Mouse (Mus musculus) intestine, postnatal 0 days (tissue): Measurements from ENCODE around the gene Foxp2. TPM values are rescaled to one million over a fixed set of nuclear protein-coding genes. Genes with fewer than 3 reads are reported as not detected.
A peak's percentile ranks its signal among the peaks of the same experiment; 100 is the strongest.

Experiments used
- ATAC-seq: fragments of 200-750 bp; cut with Nextera tagmentation; 2 replicates; pipeline ENCODE4 v1.8.0; 2017; ENCODE audit warnings: mild to moderate bottlenecking, moderate TSS enrichment, moderate library complexity
- H3K27ac ChIP-seq: fragments of 300-500 bp; sonication (generic); 2 replicates; pipeline ENCODE4 v1.5.1; 2014; ENCODE audit warnings: mild to moderate bottlenecking, low read depth, low read length, moderate library complexity
- H3K27me3 ChIP-seq: fragments of 300-500 bp; sonication (generic); replicated peaks from 2 replicates; pipeline ENCODE4 v1.6.1; 2014; ENCODE audit warnings: low read length, mixed read lengths; ENCODE audit not compliant: control insufficient read depth, insufficient read depth
- H3K36me3 ChIP-seq: fragments of 300-500 bp; sonication (generic); 2 replicates; pipeline ENCODE4 v1.6.1; 2014; ENCODE audit warnings: mild to moderate bottlenecking, moderate library complexity; ENCODE audit not compliant: control insufficient read depth, insufficient read depth
- H3K4me1 ChIP-seq: fragments of 300-500 bp; sonication (generic); replicated peaks from 2 replicates; pipeline ENCODE4 v1.6.1; 2014; ENCODE audit warnings: antibody characterized with exemption, low read length, mixed read lengths; ENCODE audit not compliant: control insufficient read depth, insufficient read depth
- H3K4me2 ChIP-seq: fragments of 300-500 bp; sonication (generic); replicated peaks from 2 replicates; pipeline ENCODE4 v1.6.1; 2014; ENCODE audit warnings: low read depth, mild to moderate bottlenecking, moderate library complexity
- H3K4me3 ChIP-seq: fragments of 300-500 bp; sonication (generic); 2 replicates; pipeline ENCODE4 v1.5.1; 2014; ENCODE audit warnings: low read depth, low read length
- H3K9ac ChIP-seq: fragments of 300-500 bp; sonication (generic); 2 replicates; pipeline ENCODE4 v1.6.1; 2014; ENCODE audit warnings: mild to moderate bottlenecking, low read depth, low read length
- H3K9me3 ChIP-seq: fragments of 300-500 bp; sonication (generic); 2 replicates; pipeline ENCODE4 v1.6.1; 2016; ENCODE audit warnings: mixed run types; ENCODE audit not compliant: control insufficient read depth
- CTCF ChIP-seq: sonication (generic); IDR thresholded peaks from 2 replicates; pipeline ENCODE4 v1.5.1; 2016; ENCODE audit warnings: low read depth, mild to moderate bottlenecking, control low read depth, antibody characterized with exemption, moderate library complexity
- WGBS: fragments of 180-500 bp; shearing (Covaris S2); extraction: QIAGEN DNeasy Blood & Tissue Kit; methylation state at CpG from one replicate; pipeline ENCODE4 v1.1.7; 2014; 5-methylcytosine and 5-hydroxymethylcytosine counted together
- polyA plus RNA-seq: library from polyadenylated mRNA; unstranded; fragments of >200 nt; fragmentation: Nextera tagmentation; extraction: Ambion mirVana; gene quantifications from 2 replicates; pipeline ENCODE4 v1.2.1, GENCODE M21; 2015

Foxp2 gene
- polyA plus RNA-seq, 1 experiment from 2014 or later: 5.4 TPM

DNA sequence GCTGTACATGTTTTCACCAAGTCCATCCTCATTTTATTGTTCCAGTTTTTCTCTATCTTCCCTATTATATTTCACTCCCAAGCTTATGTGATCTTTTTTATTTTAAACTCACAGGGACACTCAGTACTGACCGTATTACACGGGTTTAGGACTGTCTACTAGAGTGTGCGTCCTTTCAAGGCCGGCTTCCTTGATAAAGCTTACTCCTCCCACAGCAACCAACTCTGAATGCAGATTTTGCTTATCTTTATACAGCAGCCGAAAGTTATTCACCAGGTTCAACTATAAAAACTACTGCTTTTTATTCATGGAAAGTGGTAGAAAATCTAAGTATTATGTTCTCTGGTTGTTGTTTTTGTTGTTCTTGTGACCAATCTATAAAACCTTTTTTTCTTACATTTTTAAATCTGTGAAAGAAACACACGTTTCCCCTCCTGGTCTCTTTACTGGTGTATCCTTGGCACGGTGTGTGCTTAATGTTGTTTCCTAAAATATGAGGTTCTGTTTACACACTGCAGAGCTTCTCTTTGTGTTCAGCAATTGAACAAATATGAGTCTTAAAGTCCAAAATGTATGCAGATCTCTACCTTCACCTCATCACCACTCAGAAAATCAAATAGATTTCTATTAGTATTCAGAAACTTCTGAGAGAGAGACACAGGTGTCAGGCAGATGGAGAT lies 128.4 kb downstream of the Foxp2 start:
- H3K27ac ChIP-seq: no peak overlapping the region
- no peak for ATAC-seq
- no peaks in the 10 kb centered on the region for H3K36me3 ChIP-seq
- WGBS: 58% methylated on average over 7 of the region's 7 CpGs
- H3K4me2 ChIP-seq: no peak overlapping the region
- no peaks in the 10 kb centered on the region for H3K9me3 ChIP-seq
- no peak overlapping the region for H3K4me3 ChIP-seq
- TF ChIP-seq CTCF: no peak
- H3K27me3 ChIP-seq: no peaks in the 10 kb centered on the region
- H3K4me1 ChIP-seq: no peaks in the 10 kb centered on the region
- H3K9ac ChIP-seq: no peak overlapping the region

DNA sequence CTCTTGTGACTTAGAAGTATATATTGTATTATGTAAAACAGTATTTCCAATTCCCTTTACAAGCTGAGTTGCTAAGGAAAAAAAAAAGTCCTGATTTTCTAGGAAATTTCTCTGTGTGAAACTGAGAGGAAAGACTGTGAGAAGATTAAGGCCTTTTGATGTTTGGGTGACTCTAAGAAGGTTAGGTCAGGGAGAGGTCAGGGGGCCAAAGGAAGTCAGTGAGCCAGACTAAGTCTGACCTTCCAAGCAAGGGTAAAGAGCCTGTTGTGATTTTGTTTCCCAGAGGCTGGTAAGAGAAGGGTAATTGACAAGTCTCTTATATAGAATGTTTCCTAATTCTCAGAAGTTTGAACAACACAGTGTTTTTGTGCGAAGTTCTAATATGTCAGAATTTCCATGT lies 162.1 kb downstream of the Foxp2 start:
- no peaks in the 10 kb centered on the region for H3K36me3 ChIP-seq
- H3K4me1 ChIP-seq: no peaks in the 10 kb centered on the region
- no peak for ATAC-seq
- TF ChIP-seq CTCF: no peak
- H3K4me2 ChIP-seq: no peak overlapping the region
- H3K9me3 ChIP-seq: no peaks in the 10 kb centered on the region
- H3K27me3 ChIP-seq: no peaks in the 10 kb centered on the region
- 83% methylated on average over 1 of the region's 1 CpGs for WGBS
- no peak overlapping the region for H3K27ac ChIP-seq
- H3K9ac ChIP-seq: no peak overlapping the region
- no peak overlapping the region for H3K4me3 ChIP-seq

DNA sequence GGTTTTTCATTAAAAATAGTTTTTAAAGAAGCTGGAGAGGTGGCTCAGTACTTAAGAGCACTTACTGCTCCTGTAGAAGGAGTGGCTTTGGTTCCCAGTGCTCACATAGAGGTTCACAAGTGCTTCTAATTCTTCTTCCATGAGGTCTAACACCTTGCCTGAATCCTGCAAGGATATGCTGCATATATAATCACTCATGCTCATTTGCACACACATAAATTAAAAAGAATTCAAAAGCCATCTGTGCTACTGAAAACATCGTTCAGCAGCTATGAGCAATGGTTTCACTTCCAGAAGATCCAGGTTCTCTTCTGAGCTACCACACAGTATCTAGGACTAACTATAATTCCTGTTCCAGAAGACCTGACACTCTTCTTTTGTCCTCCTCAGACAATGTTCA lies 200.4 kb downstream of the Foxp2 start:
- Histone ChIP-seq H3K27ac (no peak overlapping the region), H3K27me3 (no peaks in the 10 kb centered on the region), H3K4me3 (no peak overlapping the region), H3K9me3 (no peaks in the 10 kb centered on the region), H3K4me1 (no peaks in the 10 kb centered on the region), H3K36me3 (no peaks in the 10 kb centered on the region), H3K4me2 (no peak overlapping the region), H3K9ac (no peak overlapping the region)
- 83% methylated on average over 1 of the region's 1 CpGs for WGBS
- no peak for TF ChIP-seq CTCF
- no peak for ATAC-seq

DNA sequence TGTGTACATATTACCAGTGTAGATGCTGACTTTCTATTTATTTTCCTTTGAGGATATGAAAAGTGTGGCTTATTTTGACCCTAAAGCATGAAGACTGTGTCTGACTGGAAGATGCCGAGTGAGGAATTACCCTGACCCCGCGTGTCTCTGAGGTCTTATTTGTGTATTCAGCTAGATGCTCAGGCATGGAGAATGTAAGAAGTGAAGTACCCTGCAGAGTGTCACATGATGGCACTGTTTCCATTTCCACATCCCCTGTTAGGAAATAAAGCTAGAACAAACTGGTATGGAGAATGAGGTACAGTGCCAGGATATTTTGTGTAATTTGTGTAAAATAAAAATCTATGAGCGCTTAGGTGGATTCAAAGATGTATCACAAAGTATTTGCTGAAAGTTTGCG lies 219.8 kb downstream of the Foxp2 start:
- H3K36me3 ChIP-seq: no peaks in the 10 kb centered on the region
- H3K27me3 ChIP-seq: no peaks in the 10 kb centered on the region
- no peak overlapping the region for H3K27ac ChIP-seq
- H3K4me3 ChIP-seq: no peak overlapping the region
- WGBS: 62% methylated on average over 5 of the region's 5 CpGs
- ATAC-seq: no peak
- TF ChIP-seq CTCF: peak; percentile 39
- H3K4me1 ChIP-seq: no peaks in the 10 kb centered on the region
- H3K9ac ChIP-seq: no peak overlapping the region
- H3K4me2 ChIP-seq: no peak overlapping the region
- no peaks in the 10 kb centered on the region for H3K9me3 ChIP-seq

DNA sequence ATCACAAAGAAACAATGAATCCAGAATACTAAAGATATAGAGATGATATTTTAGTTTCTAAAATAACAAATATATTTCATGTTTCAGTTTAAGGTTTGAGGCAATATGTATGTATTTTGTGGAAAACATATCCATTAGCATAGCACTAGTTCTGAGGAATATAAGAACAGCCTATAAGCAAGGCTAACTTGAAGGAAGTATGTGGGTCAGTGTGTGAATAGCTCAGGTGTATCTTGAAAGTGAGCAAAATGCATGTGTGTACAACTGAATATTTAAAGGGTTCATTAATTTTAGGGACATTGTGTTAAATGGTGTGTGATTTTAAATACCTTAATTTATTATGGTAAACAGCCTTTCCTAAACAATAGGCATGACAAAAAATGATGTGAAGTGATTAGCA lies 220.2 kb downstream of the Foxp2 start:
- Histone ChIP-seq H3K27me3 (no peaks in the 10 kb centered on the region), H3K4me1 (no peaks in the 10 kb centered on the region), H3K9ac (no peak overlapping the region), H3K27ac (no peak overlapping the region), H3K4me2 (no peak overlapping the region), H3K36me3 (no peaks in the 10 kb centered on the region), H3K4me3 (no peak overlapping the region), H3K9me3 (no peaks in the 10 kb centered on the region)
- TF ChIP-seq CTCF: no peak
- no peak for ATAC-seq

DNA sequence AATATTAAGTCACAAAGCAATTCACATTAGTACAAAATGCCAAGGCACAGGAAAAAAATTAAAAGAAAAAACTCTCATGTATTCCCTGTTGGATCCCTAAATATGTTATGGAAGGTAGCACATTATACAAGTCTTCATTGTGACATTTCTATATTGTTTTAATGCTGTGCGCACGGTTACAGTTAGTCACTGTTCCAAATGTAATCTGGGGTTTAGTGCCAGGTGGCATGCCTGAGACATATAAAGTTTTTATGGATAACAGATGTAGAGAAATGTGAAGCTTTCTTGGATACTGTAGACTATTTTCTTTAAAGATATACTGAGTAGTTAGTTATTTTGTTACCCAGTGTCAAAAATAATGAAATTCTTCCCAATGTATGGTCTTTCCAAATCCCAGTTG lies 229.0 kb downstream of the Foxp2 start:
- H3K36me3 ChIP-seq: no peaks in the 10 kb centered on the region
- H3K27me3 ChIP-seq: no peaks in the 10 kb centered on the region
- no peak for TF ChIP-seq CTCF
- H3K9ac ChIP-seq: no peak overlapping the region
- H3K4me2 ChIP-seq: no peak overlapping the region
- no peaks in the 10 kb centered on the region for H3K4me1 ChIP-seq
- H3K27ac ChIP-seq: no peak overlapping the region
- no peaks in the 10 kb centered on the region for H3K9me3 ChIP-seq
- 87% methylated on average over 2 of the region's 2 CpGs for WGBS
- no peak overlapping the region for H3K4me3 ChIP-seq
- ATAC-seq: no peak

DNA sequence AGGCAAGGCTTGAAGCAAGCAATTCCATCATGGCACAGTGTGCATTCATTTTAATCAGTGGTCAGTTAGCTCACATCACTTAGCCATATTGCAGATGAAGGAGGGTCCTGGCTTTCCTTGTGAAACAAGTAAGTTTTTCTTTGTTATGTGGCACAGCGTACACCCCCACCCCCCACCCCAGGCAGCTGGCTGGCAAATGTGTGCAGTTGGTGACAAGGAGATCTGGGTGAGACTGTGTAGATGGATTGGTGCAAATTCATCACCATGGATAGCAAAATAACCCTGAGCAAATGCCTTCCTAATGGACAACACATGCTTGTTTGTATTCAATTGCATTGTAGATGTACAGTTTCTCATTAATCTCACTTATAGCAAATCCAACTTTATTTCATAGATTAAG lies 240.9 kb downstream of the Foxp2 start:
- TF ChIP-seq CTCF: no peak
- no peak for ATAC-seq
- 83% methylated on average over 1 of the region's 1 CpGs for WGBS
- Histone ChIP-seq H3K27me3 (no peaks in the 10 kb centered on the region), H3K4me1 (no peaks in the 10 kb centered on the region), H3K9ac (no peak overlapping the region), H3K27ac (no peak overlapping the region), H3K4me3 (no peak overlapping the region), H3K4me2 (no peak overlapping the region), H3K36me3 (no peaks in the 10 kb centered on the region), H3K9me3 (no peaks in the 10 kb centered on the region)
